Mouse (Mus musculus): ENCODE measurements at regions not wholly inside any gene's neighbourhood (a gene's known extent, or its start where the extent isn't known, plus 50 kb on each side); places are given as distances from the start of the nearest gene placed in this dataset.

- DNase-seq (ENCODE audit: low read depth, low spot score) = no peak
Observed at GRCm38 (mm10) chr10:44646615-44647014, 118.3 kb upstream of the Prdm1 start.

GRCm38 (mm10) chr10:44641616-44642015 lies 113.3 kb upstream of the Prdm1 start:
- DNase-seq (ENCODE audit: low read depth, low spot score) = no peak

GRCm38 (mm10) chr10:44640620-44641019 lies 112.3 kb upstream of the Prdm1 start:
- DNase-seq (ENCODE audit: low read depth, low spot score) = no peak

GRCm38 (mm10) chr10:44638678-44639077 lies 110.4 kb upstream of the Prdm1 start:
- DNase-seq (ENCODE audit: low read depth, low spot score) = no peak

GRCm38 (mm10) chr10:44636786-44637185 lies 108.5 kb upstream of the Prdm1 start:
- no peak for DNase-seq (ENCODE audit: low read depth, low spot score)

- no peak for DNase-seq (ENCODE audit: low read depth, low spot score)
Observed at GRCm38 (mm10) chr10:44636061-44636460, 107.8 kb upstream of the Prdm1 start.

- DNase-seq (ENCODE audit: low read depth, low spot score) = no peak
Observed at GRCm38 (mm10) chr10:44631584-44631983, 103.3 kb upstream of the Prdm1 start.

GRCm38 (mm10) chr10:44630485-44630884 lies 102.2 kb upstream of the Prdm1 start:
- DNase-seq (ENCODE audit: low read depth, low spot score) = no peak

- DNase-seq (ENCODE audit: low read depth, low spot score) = no peak
Observed at GRCm38 (mm10) chr10:44628387-44628786, 100.1 kb upstream of the Prdm1 start.

GRCm38 (mm10) chr10:44627431-44627830 lies 99.1 kb upstream of the Prdm1 start:
- DNase-seq (ENCODE audit: low read depth, low spot score) = no peak

GRCm38 (mm10) chr10:44625521-44625920 lies 97.2 kb upstream of the Prdm1 start:
- no peak for DNase-seq (ENCODE audit: low read depth, low spot score)

- DNase-seq (ENCODE audit: low read depth, low spot score) = no peak
Observed at GRCm38 (mm10) chr10:44615586-44615985, 87.3 kb upstream of the Prdm1 start.

GRCm38 (mm10) chr10:44612571-44612970 lies 84.3 kb upstream of the Prdm1 start:
- no peak for DNase-seq (ENCODE audit: low read depth, low spot score)

- no peak for DNase-seq (ENCODE audit: low read depth, low spot score)
Observed at GRCm38 (mm10) chr10:44611399-44611798, 83.1 kb upstream of the Prdm1 start.

- no peak for DNase-seq (ENCODE audit: low read depth, low spot score)
Observed at GRCm38 (mm10) chr10:44609187-44609586, 80.9 kb upstream of the Prdm1 start.

- no peak for DNase-seq (ENCODE audit: low read depth, low spot score)
Observed at GRCm38 (mm10) chr10:44607334-44607851, 79.1 kb upstream of the Prdm1 start.

- no peak for DNase-seq (ENCODE audit: low read depth, low spot score)
Observed at GRCm38 (mm10) chr10:44604512-44604911, 76.2 kb upstream of the Prdm1 start.

- DNase-seq (ENCODE audit: low read depth, low spot score) = no peak
Observed at GRCm38 (mm10) chr10:44603461-44603860, 75.2 kb upstream of the Prdm1 start.

GRCm38 (mm10) chr10:44601550-44601949 lies 73.2 kb upstream of the Prdm1 start:
- no peak for DNase-seq (ENCODE audit: low read depth, low spot score)

GRCm38 (mm10) chr10:44599964-44600334 lies 71.6 kb upstream of the Prdm1 start:
- peak; percentile 30 for DNase-seq (ENCODE audit: low read depth, low spot score)

GRCm38 (mm10) chr10:44599331-44599963 lies 71.1 kb upstream of the Prdm1 start:
- DNase-seq (ENCODE audit: low read depth, low spot score) = no peak

GRCm38 (mm10) chr10:44598615-44599014 lies 70.3 kb upstream of the Prdm1 start:
- DNase-seq (ENCODE audit: low read depth, low spot score) = no peak

GRCm38 (mm10) chr10:44595932-44596331 lies 67.6 kb upstream of the Prdm1 start:
- DNase-seq (ENCODE audit: low read depth, low spot score) = no peak

- DNase-seq (ENCODE audit: low read depth, low spot score) = no peak
Observed at GRCm38 (mm10) chr10:44589842-44590241, 61.5 kb upstream of the Prdm1 start.
